Mouse (Mus musculus) intestine, embryonic 16.5 days (tissue): Measurements from ENCODE around the gene Slc35a1. TPM values are rescaled to one million over a fixed set of nuclear protein-coding genes. Genes with fewer than 3 reads are reported as not detected.

Experiments
- ATAC-seq: fragments of 200-750 bp; cut with Nextera tagmentation; 2 replicates; pipeline ENCODE4 v1.8.0; 2017; ENCODE audit warnings: moderate TSS enrichment, moderate library complexity
- H3K27ac ChIP-seq: fragments of 300-500 bp; sonication (generic); 2 replicates; pipeline ENCODE4 v1.5.1; 2014; ENCODE audit warnings: mild to moderate bottlenecking, low read length
- H3K27me3 ChIP-seq: fragments of 300-500 bp; sonication (generic); replicated peaks from 2 replicates; pipeline ENCODE4 v1.6.1; 2014; ENCODE audit warnings: low read length, control low read depth, mixed read lengths; ENCODE audit not compliant: control insufficient read depth, insufficient read depth
- H3K36me3 ChIP-seq: fragments of 300-500 bp; sonication (generic); 2 replicates; pipeline ENCODE4 v1.6.1; 2014; ENCODE audit warnings: low read length, control low read depth; ENCODE audit not compliant: control insufficient read depth, insufficient read depth
- H3K4me1 ChIP-seq: fragments of 300-500 bp; sonication (generic); 2 replicates; pipeline ENCODE4 v1.6.1; 2014; ENCODE audit warnings: low read length, control low read depth, mixed read lengths; ENCODE audit not compliant: control insufficient read depth, insufficient read depth
- H3K4me2 ChIP-seq: fragments of 300-500 bp; sonication (generic); 2 replicates; pipeline ENCODE4 v1.6.1; 2014; ENCODE audit warnings: low read depth, low read length, control low read depth
- H3K4me3 ChIP-seq: fragments of 300-500 bp; sonication (generic); 2 replicates; pipeline ENCODE4 v1.5.1; 2014; ENCODE audit warnings: mild to moderate bottlenecking, low read length
- H3K9ac ChIP-seq: fragments of 300-500 bp; sonication (generic); 2 replicates; pipeline ENCODE4 v1.6.1; 2014; ENCODE audit warnings: low read depth, low read length
- H3K9me3 ChIP-seq: fragments of 300-500 bp; sonication (generic); 2 replicates; pipeline ENCODE4 v1.6.1; 2016; ENCODE audit warnings: low read length, control low read depth; ENCODE audit not compliant: control insufficient read depth
- WGBS: fragments of 180-500 bp; shearing (Covaris S2); extraction: QIAGEN DNeasy Blood & Tissue Kit; methylation state at CpG from one replicate; pipeline ENCODE4 v1.1.7; 2014; 5-methylcytosine and 5-hydroxymethylcytosine counted together
- polyA plus RNA-seq: library from polyadenylated mRNA; unstranded; fragments of >200 nt; fragmentation: Nextera tagmentation; extraction: Ambion mirVana; gene quantifications from 2 replicates; pipeline ENCODE4 v1.2.1, GENCODE M21; 2015

Gene Slc35a1
- polyA plus RNA-seq, 1 experiment from 2014 or later: 78.6 TPM

DNA sequence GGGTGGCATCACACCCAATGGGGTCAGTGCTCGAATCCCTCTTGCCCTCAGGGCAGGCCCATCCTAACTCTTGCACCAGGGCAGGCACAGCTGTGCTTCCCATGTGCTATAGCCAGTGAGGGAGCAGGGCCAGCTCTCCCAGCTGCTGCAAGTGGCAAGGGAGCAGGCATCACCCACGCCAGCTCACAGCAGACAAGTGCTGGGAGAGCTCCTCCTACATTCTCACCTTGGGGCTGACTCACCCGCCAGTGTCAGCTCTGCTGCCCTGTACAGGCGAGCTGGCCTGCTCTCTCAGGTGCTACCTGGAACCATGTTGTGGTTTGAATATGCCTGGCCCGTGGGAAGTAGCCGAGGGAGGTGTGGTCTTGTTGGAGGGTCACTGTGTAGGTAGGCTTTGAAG lies 25.3 kb downstream of the Slc35a1 start:
- WGBS: 80% methylated on average over 6 of the region's 6 CpGs
- H3K4me3 ChIP-seq: no peak overlapping the region
- no peaks in the 10 kb centered on the region for H3K4me1 ChIP-seq
- H3K36me3 ChIP-seq: peaks cover 25% of the 10 kb centered on the region
- H3K27me3 ChIP-seq: no peaks in the 10 kb centered on the region
- H3K4me2 ChIP-seq: no peak overlapping the region
- H3K27ac ChIP-seq: no peak overlapping the region
- peak; percentile 44; the same call in 1 of the 2 replicates for ATAC-seq
- H3K9me3 ChIP-seq: no peaks in the 10 kb centered on the region
- H3K9ac ChIP-seq: no peak overlapping the region

DNA sequence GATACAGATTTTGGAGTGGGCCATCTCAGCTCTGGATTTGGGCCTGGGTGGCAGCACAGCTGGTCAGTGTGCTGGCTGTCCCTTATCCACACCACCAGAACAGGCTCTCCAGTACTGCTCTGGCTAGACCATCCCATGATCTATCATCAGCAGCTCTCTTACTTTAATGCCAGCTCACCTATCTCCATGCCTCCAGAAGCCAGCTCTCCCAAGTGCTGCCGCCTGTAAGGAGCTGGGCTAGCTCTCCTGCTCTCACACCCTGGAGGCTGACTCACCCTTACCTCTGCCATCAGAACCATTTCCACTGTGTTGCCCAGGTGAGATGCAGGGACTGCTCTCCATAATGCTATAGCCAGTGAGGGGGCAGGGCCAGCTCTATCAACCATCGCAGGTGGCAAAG lies 25.7 kb downstream of the Slc35a1 start:
- H3K4me3 ChIP-seq: no peak overlapping the region
- WGBS: 90% methylated on average over 2 of the region's 2 CpGs
- H3K4me1 ChIP-seq: no peaks in the 10 kb centered on the region
- H3K9ac ChIP-seq: no peak overlapping the region
- H3K27me3 ChIP-seq: no peaks in the 10 kb centered on the region
- H3K9me3 ChIP-seq: no peaks in the 10 kb centered on the region
- H3K27ac ChIP-seq: no peak overlapping the region
- 0 out of 2 replicates have a peak, but pooled peaks have one; percentile 13 for ATAC-seq
- H3K4me2 ChIP-seq: no peak overlapping the region
- peaks cover 25% of the 10 kb centered on the region for H3K36me3 ChIP-seq

DNA sequence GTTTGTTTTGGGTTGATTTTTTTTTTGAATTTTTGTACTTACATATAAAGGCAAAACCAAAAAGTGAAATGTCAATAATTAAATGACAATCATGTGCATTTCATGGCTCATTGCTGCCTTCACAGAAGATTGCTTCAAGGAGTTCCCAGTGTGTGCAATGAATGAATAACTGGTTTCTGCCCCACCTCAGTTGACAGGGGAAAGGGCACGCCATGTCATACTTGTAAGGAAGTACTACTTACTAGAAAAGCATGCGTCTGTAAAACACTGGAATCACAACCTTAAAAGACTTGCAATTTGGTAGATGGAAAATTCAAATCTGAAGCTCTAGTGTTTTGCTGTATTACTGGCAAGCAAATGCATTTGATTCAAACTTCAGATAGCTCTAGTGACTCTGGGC lies 28.2 kb downstream of the Slc35a1 start:
- ATAC-seq: no peak
- Histone ChIP-seq H3K36me3 (peaks cover 29% of the 10 kb centered on the region), H3K27ac (no peak overlapping the region), H3K27me3 (no peaks in the 10 kb centered on the region), H3K9me3 (no peaks in the 10 kb centered on the region), H3K4me3 (no peak overlapping the region), H3K9ac (no peak overlapping the region), H3K4me2 (no peak overlapping the region), H3K4me1 (no peaks in the 10 kb centered on the region)
- 81% methylated on average over 2 of the region's 2 CpGs for WGBS

DNA sequence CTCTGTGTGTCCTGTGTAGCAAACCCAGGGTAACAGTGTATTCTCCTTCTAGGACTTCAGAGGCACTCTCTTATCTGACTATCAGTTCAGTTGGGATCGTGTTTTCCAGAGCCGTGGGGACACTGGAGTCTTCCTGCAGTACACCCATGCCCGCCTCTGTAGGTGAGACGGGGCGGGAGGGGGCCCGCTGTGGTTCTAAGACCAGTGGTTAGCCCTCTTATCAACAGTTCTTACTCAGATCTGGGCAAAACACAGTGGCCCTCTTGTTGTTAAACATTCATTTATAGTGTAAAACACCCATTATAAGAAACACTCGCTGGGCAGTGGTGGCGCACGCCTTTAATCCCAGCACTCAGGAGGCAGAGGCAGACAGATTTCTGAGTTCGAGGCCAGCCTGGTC lies 31.1 kb downstream of the Slc35a1 start:
- no peak for ATAC-seq
- WGBS: 93% methylated on average over 10 of the region's 10 CpGs
- Histone ChIP-seq H3K9me3 (no peaks in the 10 kb centered on the region), H3K27me3 (no peaks in the 10 kb centered on the region), H3K36me3 (peaks cover 22% of the 10 kb centered on the region), H3K27ac (no peak overlapping the region), H3K4me2 (no peak overlapping the region), H3K4me3 (no peak overlapping the region), H3K9ac (no peak overlapping the region), H3K4me1 (no peaks in the 10 kb centered on the region)

DNA sequence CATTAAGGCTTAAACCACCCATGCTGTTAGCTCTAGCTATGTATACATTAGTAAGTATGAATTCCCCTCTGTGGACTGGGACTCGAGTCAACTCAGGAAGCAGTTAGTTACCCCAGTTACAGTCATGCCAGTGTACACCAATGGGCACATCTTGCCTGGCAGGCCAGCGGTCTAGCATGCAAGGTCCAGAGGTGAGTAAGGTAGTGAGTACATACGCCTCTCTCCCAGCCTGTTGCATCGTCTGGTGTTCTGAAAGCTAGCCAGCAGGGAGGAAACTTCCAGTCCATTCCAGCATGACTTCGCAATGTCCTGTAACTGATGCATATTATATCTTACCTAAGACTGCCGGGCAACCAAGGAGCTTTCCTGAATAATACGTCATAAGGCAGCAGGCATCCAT lies 34.1 kb downstream of the Slc35a1 start:
- no peak for ATAC-seq
- no peak overlapping the region for H3K4me2 ChIP-seq
- H3K4me3 ChIP-seq: no peak overlapping the region
- H3K9me3 ChIP-seq: no peaks in the 10 kb centered on the region
- no peaks in the 10 kb centered on the region for H3K27me3 ChIP-seq
- H3K36me3 ChIP-seq: peaks cover 17% of the 10 kb centered on the region
- WGBS: 90% methylated on average over 7 of the region's 7 CpGs
- H3K4me1 ChIP-seq: no peaks in the 10 kb centered on the region
- no peak overlapping the region for H3K27ac ChIP-seq
- no peak overlapping the region for H3K9ac ChIP-seq

DNA sequence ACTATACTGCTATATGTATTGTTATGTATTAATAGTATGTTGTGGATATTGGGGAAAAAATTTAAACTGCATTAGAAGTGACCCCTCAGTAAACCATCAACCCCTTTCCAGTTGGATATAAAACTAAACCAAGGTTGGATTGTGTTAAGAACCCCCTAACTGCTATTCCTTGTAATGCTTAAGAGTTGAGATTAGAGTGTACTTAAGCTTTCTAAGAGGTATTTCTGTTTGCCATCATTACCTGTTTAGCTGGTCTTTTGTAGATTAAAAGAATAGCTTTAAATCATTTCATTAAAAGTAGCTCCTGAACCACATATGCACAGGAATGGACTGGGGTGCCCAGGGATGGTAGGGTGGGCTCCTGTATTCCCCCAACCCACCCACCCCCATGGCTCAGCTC lies 42.5 kb downstream of the Slc35a1 start:
- H3K36me3 ChIP-seq: peaks cover 12% of the 10 kb centered on the region
- no peak for ATAC-seq
- no peak overlapping the region for H3K4me2 ChIP-seq

DNA sequence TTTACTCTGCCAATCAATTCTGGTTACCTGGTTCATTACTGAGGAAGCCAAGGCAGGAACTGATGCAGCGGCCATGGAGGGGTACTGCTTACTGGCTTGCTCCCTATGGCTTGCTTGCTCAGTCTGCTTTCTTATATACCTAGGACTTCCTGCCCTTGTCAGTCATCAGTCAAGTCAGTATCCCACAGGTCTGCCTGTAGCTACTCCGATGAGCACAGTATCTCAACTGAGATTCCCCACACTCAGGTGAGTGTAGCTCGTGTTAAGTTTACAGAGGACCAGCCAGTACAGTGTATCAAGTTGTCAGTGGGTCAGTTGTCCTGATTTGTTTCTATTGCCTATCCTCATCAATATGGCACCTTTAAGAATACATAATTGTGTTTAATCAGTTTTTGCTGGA lies 46.5 kb downstream of the Slc35a1 start:
- H3K4me3 ChIP-seq: no peak overlapping the region
- H3K36me3 ChIP-seq: peaks cover 11% of the 10 kb centered on the region
- no peaks in the 10 kb centered on the region for H3K9me3 ChIP-seq
- 100% methylated on average over 3 of the region's 3 CpGs for WGBS
- H3K4me2 ChIP-seq: no peak overlapping the region
- no peak overlapping the region for H3K9ac ChIP-seq
- H3K4me1 ChIP-seq: no peaks in the 10 kb centered on the region
- no peaks in the 10 kb centered on the region for H3K27me3 ChIP-seq
- no peak overlapping the region for H3K27ac ChIP-seq
- ATAC-seq: no peak

More for the DNA sequence above, 42.5 kb downstream of the Slc35a1 start:
- Histone ChIP-seq H3K9me3 (no peaks in the 10 kb centered on the region), H3K4me1 (no peaks in the 10 kb centered on the region), H3K27me3 (no peaks in the 10 kb centered on the region), H3K9ac (no peak overlapping the region), H3K4me3 (no peak overlapping the region), H3K27ac (no peak overlapping the region)

DNA sequence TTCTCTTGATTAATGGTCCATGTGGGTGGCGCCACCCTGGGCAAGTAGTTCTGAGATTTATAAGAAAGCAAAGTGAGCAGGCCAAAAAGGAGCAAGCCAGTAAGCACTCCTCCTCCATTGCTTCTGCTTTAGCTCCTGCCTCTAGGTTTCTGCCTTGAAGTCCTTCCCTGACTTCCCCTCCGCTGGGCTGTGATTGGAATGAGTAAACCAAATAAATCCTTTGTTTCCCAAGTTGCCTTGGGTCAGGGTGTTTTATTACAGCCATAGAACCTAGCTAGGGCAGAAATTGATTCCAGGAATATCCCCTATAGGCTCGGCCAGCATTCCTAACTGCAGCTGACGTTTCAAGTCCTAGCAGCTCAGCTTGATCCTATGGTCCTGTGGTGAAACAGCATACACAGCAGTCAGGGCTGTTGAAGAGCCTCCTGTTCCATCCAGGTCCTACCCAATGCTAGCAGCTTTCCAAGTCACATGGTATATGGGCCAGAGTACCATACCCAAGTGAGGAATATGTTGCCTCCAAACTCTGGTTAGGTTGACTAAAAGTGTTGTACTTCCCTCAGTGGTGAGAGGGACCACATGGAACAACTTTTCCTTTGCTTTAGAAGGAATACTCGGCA lies 47.4 kb downstream of the Slc35a1 start:
- no peak overlapping the region for H3K4me2 ChIP-seq
- H3K27ac ChIP-seq: no peak overlapping the region
- no peak overlapping the region for H3K4me3 ChIP-seq
- H3K4me1 ChIP-seq: no peaks in the 10 kb centered on the region
- H3K9me3 ChIP-seq: no peaks in the 10 kb centered on the region
- WGBS: 82% methylated on average over 5 of the region's 5 CpGs
- H3K36me3 ChIP-seq: peaks cover 11% of the 10 kb centered on the region
- ATAC-seq: no peak
- H3K9ac ChIP-seq: no peak overlapping the region
- no peaks in the 10 kb centered on the region for H3K27me3 ChIP-seq

DNA sequence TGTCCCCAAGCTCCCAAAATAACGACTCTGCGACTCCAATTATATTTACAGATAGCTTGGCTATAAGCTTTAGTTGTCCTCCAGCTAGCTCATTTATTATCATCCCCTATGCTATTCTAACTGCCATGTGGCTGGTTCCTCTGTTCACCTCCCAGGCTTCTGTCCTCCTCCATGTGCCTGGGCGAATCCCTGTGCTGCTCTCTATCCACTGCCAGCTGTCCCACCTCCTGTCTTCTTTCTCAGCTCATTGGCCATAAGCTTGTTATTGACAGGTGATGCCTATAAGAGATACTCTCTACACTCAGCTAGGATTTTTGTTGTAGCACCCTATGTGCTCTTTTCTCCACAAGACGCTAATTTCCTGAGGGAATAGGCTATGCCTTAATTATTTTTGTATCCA lies 49.4 kb downstream of the Slc35a1 start:
- Histone ChIP-seq H3K36me3 (peaks cover 11% of the 10 kb centered on the region), H3K9me3 (no peaks in the 10 kb centered on the region), H3K4me2 (no peak overlapping the region), H3K9ac (no peak overlapping the region), H3K27me3 (no peaks in the 10 kb centered on the region), H3K4me3 (no peak overlapping the region), H3K27ac (no peak overlapping the region), H3K4me1 (no peaks in the 10 kb centered on the region)
- no peak for ATAC-seq
- WGBS: 84% methylated on average over 4 of the region's 4 CpGs

DNA sequence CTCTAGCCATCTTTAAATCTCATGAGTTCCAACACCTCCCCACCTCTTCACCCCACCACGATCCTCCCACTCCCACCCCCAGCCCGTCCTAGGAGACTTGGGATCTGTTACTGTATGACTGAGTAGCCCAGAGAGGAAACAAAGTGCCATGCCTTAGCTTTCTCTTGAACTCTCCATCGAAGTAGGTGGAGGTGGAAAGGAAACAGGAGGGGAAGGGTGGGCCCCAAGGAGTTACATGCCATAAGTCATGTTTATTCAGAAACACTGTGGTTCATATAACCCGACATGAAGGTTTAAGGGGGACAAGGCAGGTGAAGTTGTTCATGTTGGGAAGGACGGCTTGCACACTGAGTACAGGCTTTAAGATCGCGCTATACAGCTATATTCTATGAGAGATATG lies 49.9 kb downstream of the Slc35a1 start:
- H3K4me1 ChIP-seq: no peaks in the 10 kb centered on the region
- H3K9me3 ChIP-seq: no peaks in the 10 kb centered on the region
- no peak overlapping the region for H3K9ac ChIP-seq
- H3K27me3 ChIP-seq: no peaks in the 10 kb centered on the region
- 88% methylated on average over 7 of the region's 7 CpGs for WGBS
- H3K4me2 ChIP-seq: no peak overlapping the region
- no peak for ATAC-seq
- no peak overlapping the region for H3K27ac ChIP-seq
- no peak overlapping the region for H3K4me3 ChIP-seq
- H3K36me3 ChIP-seq: peaks cover 11% of the 10 kb centered on the region
